Mouse (Mus musculus) erythroblast, adult 5-6 weeks (primary cell): ENCODE measurements around the gene Spdya. TPM values are rescaled to one million over a fixed set of nuclear protein-coding genes. Genes with fewer than 3 reads are reported as not detected.
"Not testable (repeated sequence)": the region's sequence is repeated elsewhere in the genome, so short reads cannot be mapped to it uniquely, and the experiment has no call there.

ENCODE experiments used
- ATAC-seq: replicated peaks from 2 replicates; pipeline ENCODE4 v1.8.0; 2016; ENCODE audit warnings: moderate number of reproducible peaks, mild to moderate bottlenecking, moderate TSS enrichment, inconsistent platforms; ENCODE audit not compliant: poor library complexity, low FRiP score, severe bottlenecking
- total RNA-seq, 2 experiments: library from RNA; stranded (forward) in 1 of 2; stranded (reverse) in 1 of 2; fragments of 150-400 nt in 1 of 2; fragments of 200-764, 138-1000 nt in 1 of 2; gene quantifications; 2 replicates each; pipeline versions ENCODE4 v1.2.3 to v1.2.4; 2015 to 2017; ENCODE audit warnings: low replicate concordance in 2 of 2

Gene Spdya
- total RNA-seq (2015; ENCODE audit: low replicate concordance) (not detected in 2 replicates), total RNA-seq (2017; ENCODE audit: low replicate concordance) (not detected in 2 replicates)

- peak; percentile 98 for ATAC-seq
Measured at GRCm38 (mm10) chr17:71551757-71552451, at the start of gene Spdya. TSS of gene Spdya (plus strand) at chr17:71552061.

- no peak for ATAC-seq
Measured at GRCm38 (mm10) chr17:71506832-71507231, 45.0 kb upstream of the Spdya start.

- no peak for ATAC-seq
Measured at GRCm38 (mm10) chr17:71510297-71510696, 41.6 kb upstream of the Spdya start.

- peak; percentile 69 for ATAC-seq
Measured at GRCm38 (mm10) chr17:71526302-71526708, 25.6 kb upstream of the Spdya start.

GRCm38 (mm10) chr17:71526711-71527564 lies 24.9 kb upstream of the Spdya start, which contains the start of gene Ndc80:
TSS of gene Ndc80 (minus strand) at chr17:71526857.
- ATAC-seq: peak; percentile 92

- ATAC-seq: no peak
Measured at GRCm38 (mm10) chr17:71528042-71528441, 23.8 kb upstream of the Spdya start.

- not testable (repeated sequence) for ATAC-seq
Measured at GRCm38 (mm10) chr17:71535595-71535994, 16.3 kb upstream of the Spdya start.

GRCm38 (mm10) chr17:71537164-71537563 lies 14.7 kb upstream of the Spdya start:
- no peak for ATAC-seq

GRCm38 (mm10) chr17:71548586-71548985 lies 3.3 kb upstream of the Spdya start:
- ATAC-seq: no peak

GRCm38 (mm10) chr17:71551350-71551749 lies 511 bp upstream of the Spdya start:
- 0 out of 2 replicates have a peak, but pooled peaks have one; percentile 6 for ATAC-seq

- ATAC-seq: no peak
Measured at GRCm38 (mm10) chr17:71552901-71553300, 1.0 kb downstream of the Spdya start.

- ATAC-seq: peak; percentile 69; the same call in 1 of the 2 replicates
Measured at GRCm38 (mm10) chr17:71561631-71562030, 9.8 kb downstream of the Spdya start.

GRCm38 (mm10) chr17:71579176-71579705 lies 27.4 kb downstream of the Spdya start:
- no peak for ATAC-seq

- peak; percentile 78 for ATAC-seq
Measured at GRCm38 (mm10) chr17:71597881-71598658, 46.2 kb downstream of the Spdya start.

- ATAC-seq: peak; percentile 91
Measured at GRCm38 (mm10) chr17:71598659-71599554, 47.0 kb downstream of the Spdya start.

- ATAC-seq: peak; percentile 96
Measured at GRCm38 (mm10) chr17:71615638-71616318, 63.9 kb downstream of the Spdya start, which contains the start of gene Wdr43. TSS of gene Wdr43 (plus strand) at chr17:71615895.

GRCm38 (mm10) chr17:71616319-71617032 lies 64.6 kb downstream of the Spdya start:
- peak; percentile 21 for ATAC-seq
